Mouse (Mus musculus): Measurements from ENCODE around the gene Gm12695. TPM values are rescaled to one million over a fixed set of nuclear protein-coding genes. Genes with fewer than 3 reads are reported as not detected.

Gene Gm12695
- polyA plus RNA-seq, 3 experiments from 2014 or later: not detected

DNA sequence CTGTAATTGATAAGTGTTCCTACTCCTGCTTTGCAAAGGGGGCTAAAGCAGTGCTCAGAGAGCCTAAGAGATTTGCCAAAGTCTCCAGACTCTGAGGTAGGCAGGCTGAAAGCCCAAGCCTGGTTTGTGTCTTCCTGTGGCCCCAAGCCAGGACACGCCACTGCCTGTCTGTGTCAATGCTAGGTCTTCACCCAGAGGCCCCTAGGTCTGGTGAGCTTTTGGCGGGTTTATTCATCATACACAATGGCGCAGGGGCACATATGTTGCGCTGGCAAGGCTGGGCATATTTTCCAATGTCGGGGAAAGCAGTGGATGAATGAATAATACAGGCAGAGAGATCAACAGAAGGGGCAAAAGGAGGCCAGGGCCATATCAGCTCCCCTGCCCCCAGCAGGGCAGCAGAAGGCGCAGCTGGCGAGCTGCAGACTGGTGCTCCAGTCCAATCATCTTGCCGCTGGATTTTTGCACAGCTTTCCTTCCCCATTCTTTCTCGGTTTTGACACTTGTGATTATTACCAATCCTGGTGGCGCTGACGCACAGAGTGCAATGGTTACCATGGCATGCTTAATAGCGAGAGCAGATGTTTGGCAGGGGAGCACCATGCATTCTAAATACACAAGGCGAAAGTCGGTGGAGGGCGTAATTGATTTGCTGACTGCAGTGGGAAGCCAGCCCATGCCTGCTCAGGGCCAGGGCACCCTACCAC lies 87.3 kb downstream of the Gm12695 start:
- no peak for ATAC-seq

DNA sequence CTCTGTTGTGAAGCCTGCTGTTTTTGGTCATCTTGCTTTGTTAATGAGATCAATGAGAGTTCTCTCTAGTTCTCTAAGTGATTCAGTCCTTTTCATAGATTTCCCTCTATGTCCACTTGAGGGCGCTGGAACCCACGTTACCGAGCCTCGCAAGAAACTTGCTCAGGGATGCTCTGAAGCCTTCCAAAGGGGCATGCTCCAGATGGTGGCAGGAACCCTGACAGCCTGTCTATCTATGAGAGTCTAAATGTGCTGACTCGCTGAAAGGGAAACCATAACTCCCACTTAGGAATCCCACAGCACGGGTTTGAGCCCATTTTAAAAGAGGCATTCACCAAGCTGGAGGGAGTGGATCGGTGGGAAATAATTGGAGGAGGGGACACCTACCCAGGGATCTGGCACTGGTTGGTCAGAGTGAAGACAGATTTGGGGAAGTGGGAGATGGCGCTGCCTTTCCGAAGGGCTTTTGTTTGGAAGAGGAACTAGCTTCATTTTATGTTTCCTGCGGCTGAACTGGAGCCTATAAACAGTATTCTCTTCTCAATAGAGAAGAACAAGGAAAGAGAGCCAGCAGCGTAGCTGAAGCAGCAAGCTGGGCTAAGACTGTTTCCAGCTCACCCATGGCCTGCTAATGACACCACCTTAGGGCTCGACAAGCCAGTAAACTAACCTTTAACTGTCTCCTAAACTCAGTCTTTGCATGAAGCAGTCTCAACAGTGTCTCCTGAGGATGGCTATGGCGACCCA lies 88.2 kb downstream of the Gm12695 start:
- ATAC-seq: no peak

DNA sequence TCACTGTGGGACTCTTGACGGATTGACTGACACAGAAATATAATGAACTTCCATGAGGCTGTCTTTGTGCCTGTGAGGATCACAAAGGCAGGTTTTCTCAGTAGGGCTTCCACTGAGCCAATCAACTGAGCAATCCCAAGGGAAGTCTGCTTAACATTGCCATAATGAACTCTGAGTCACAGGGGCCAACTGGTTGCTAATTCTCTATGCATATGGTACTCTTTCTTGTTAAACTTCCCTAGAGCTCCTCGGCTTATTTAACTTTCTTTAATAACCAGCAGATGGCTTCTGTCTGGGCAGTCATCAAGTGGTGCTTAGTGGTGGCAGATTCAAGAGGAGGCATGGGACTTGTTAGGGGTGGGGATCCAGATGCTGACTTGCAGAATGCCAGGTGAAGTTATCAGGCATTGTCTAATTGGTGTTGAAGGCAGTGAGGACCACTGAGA lies 97.6 kb downstream of the Gm12695 start:
- ATAC-seq: no peak

DNA sequence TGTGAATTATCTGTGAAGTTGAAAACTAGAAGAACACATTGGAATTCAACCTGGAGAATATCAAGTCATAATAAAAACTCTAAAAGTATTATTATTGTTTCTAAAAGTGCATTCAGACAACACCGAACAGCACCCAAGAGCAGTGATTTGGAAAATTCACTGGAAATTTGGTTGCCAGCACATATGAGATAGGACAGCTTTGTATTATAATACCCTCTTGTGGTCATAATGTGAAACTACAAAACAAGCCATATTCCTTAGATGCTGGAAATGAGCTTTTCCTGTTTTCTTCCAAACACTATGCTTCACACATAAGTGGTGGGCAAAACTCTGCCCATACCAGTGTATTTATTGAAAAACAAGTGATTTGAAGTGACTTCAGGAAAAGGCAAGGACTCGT lies 101.5 kb downstream of the Gm12695 start:
- ATAC-seq: no peak

DNA sequence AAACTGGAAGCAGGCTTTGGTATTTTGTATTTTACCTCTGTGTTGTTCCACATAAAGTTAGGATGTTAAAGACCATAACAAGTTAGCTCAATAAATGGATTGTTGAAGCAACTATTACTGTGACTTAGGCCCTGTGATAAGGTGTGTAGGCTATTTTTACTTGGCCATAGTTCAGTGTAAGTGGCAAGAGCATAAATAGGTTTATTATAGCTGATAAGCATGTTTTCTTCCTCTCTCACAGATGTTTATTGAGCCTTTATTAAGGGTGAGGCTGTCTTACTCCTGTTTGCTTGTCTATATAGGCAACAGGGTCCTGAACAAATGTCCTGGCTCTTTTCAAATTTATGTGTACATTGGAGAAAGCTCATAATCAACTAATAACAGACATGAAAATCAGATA lies 104.0 kb downstream of the Gm12695 start:
- ATAC-seq: no peak

DNA sequence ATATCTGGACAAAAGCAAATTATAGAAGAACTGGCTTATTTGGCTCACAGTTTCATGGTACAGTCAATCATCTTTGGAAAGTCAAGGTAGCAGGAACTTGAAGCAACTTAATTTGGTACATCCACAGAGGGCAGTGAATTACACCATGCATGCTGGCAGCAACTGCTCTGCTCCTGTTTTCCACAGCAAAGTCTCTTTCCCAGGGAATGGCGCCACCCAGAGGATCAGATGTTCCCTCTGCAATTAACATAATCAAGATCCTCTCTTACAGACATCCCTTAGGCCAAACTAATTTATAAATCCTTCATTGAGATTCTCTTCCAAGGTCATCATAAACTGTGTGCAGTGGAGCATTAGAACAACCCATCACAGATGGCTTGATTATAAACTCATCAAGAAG lies 104.8 kb downstream of the Gm12695 start:
- ATAC-seq: no peak

Other genes starting within 250 kb of the Gm12695 start
- not detected for gene Cyp2j6, start 231.5 kb downstream of the Gm12695 start, polyA plus RNA-seq (2017; shearing (Covaris generic))
- gene Cyp2j9, start 193.6 kb downstream of the Gm12695 start, polyA plus RNA-seq (2017; shearing (Covaris generic)): under 1 TPM in 1 of 3 experiments, not detected in 2; 0.16 TPM
- not detected for gene Cyp2j5, start 121.0 kb downstream of the Gm12695 start, polyA plus RNA-seq (2017; shearing (Covaris generic))

All from inflammation-experienced regulatory T-cells, adult 6 months (primary cell).